Mouse (Mus musculus): ENCODE data around the gene Depp1. TPM values are rescaled to one million over a fixed set of nuclear protein-coding genes. Genes with fewer than 3 reads are reported as not detected.

The Depp1 gene
- polyA plus RNA-seq, 1 experiment from 2014 or later = 30.6 TPM

Small RNA genes within 50 kb of the gene (microRNA-seq; reads per million reads assigned to microRNA genes)
- not detected for gene Mir7043

Other genes starting within 250 kb of the Depp1 start
- 0.67 and 0.92 TPM in 2 replicates for gene Alox5, start 189.4 kb upstream of the Depp1 start, polyA plus RNA-seq (2015; fragmentation: Nextera tagmentation; extraction: Ambion mirVana)
- not detected in 2 replicates for gene Olfr211, start 161.5 kb upstream of the Depp1 start, polyA plus RNA-seq (2015; fragmentation: Nextera tagmentation; extraction: Ambion mirVana)
- not detected in 2 replicates for gene Olfr212, start 144.1 kb upstream of the Depp1 start, polyA plus RNA-seq (2015; fragmentation: Nextera tagmentation; extraction: Ambion mirVana)
- gene Olfr213, start 112.2 kb upstream of the Depp1 start, polyA plus RNA-seq (2015; fragmentation: Nextera tagmentation; extraction: Ambion mirVana) = not detected in 2 replicates
- gene Gm5580, start 99.5 kb upstream of the Depp1 start, polyA plus RNA-seq (2015; fragmentation: Nextera tagmentation; extraction: Ambion mirVana) = 0.33 and 0.47 TPM in 2 replicates
- not detected in 2 replicates for gene Olfr214, start 96.4 kb upstream of the Depp1 start, polyA plus RNA-seq (2015; fragmentation: Nextera tagmentation; extraction: Ambion mirVana)
- not detected in 2 replicates for gene Olfr215, start 66.4 kb upstream of the Depp1 start, polyA plus RNA-seq (2015; fragmentation: Nextera tagmentation; extraction: Ambion mirVana)
- gene Zfp422, start 21.6 kb upstream of the Depp1 start, polyA plus RNA-seq (2015; fragmentation: Nextera tagmentation; extraction: Ambion mirVana) = 184 and 199 TPM in 2 replicates
- gene Rassf4, start 23.3 kb downstream of the Depp1 start, polyA plus RNA-seq (2015; fragmentation: Nextera tagmentation; extraction: Ambion mirVana) = 6.0 and 6.1 TPM in 2 replicates
- gene Tmem72, start 66.3 kb downstream of the Depp1 start, polyA plus RNA-seq (2015; fragmentation: Nextera tagmentation; extraction: Ambion mirVana) = 5.6 and 6.1 TPM in 2 replicates